Mouse (Mus musculus) embryonic facial prominence, embryonic 13.5 days (tissue): ENCODE data around the gene Dst. TPM values are rescaled to one million over a fixed set of nuclear protein-coding genes. Genes with fewer than 3 reads are reported as not detected.

ENCODE experiments used
- ATAC-seq: fragments of 200-750 bp; cut with Nextera tagmentation; 2 replicates; pipeline ENCODE4 v1.8.0; 2017; ENCODE audit warnings: low read depth; ENCODE audit not compliant: insufficient number of reproducible peaks, insufficient read depth, low FRiP score, low TSS enrichment
- H3K27ac ChIP-seq: fragments of 300-500 bp; sonication (generic); 2 replicates; pipeline ENCODE4 v1.5.1; 2015; ENCODE audit warnings: moderate library complexity, mild to moderate bottlenecking, inconsistent platforms
- H3K27me3 ChIP-seq: fragments of 300-500 bp; sonication (generic); 2 replicates; pipeline ENCODE4 v1.6.1; 2015; ENCODE audit warnings: mild to moderate bottlenecking, inconsistent platforms
- H3K36me3 ChIP-seq: fragments of 300-500 bp; sonication (generic); 2 replicates; pipeline ENCODE4 v1.6.1; 2015; ENCODE audit warnings: mild to moderate bottlenecking, inconsistent platforms
- H3K4me1 ChIP-seq: fragments of 300-500 bp; sonication (generic); 2 replicates; pipeline ENCODE4 v1.6.1; 2015; ENCODE audit warnings: inconsistent platforms
- H3K4me2 ChIP-seq: fragments of 300-500 bp; sonication (generic); 2 replicates; pipeline ENCODE4 v1.6.1; 2015; ENCODE audit warnings: moderate library complexity, mild to moderate bottlenecking, inconsistent platforms
- H3K4me3 ChIP-seq: fragments of 300-500 bp; sonication (generic); 2 replicates; pipeline ENCODE4 v1.5.1; 2015; ENCODE audit warnings: mild to moderate bottlenecking, inconsistent platforms
- H3K9ac ChIP-seq: fragments of 300-500 bp; sonication (generic); 2 replicates; pipeline ENCODE4 v1.6.1; 2015; ENCODE audit warnings: mild to moderate bottlenecking, inconsistent platforms
- H3K9me3 ChIP-seq: fragments of 300-500 bp; sonication (generic); 2 replicates; pipeline ENCODE4 v1.6.1; 2016; ENCODE audit warnings: inconsistent platforms
- WGBS: fragments of 180-500 bp; shearing (Covaris S2); methylation state at CpG from one replicate; pipeline ENCODE4 v1.1.7; 2015; ENCODE audit warnings: mixed read lengths; 5-methylcytosine and 5-hydroxymethylcytosine counted together
- polyA plus RNA-seq: library from polyadenylated mRNA; unstranded; fragments of >200 nt; fragmentation: Nextera tagmentation; extraction: Ambion mirVana; gene quantifications from 2 replicates; pipeline ENCODE4 v1.2.1, GENCODE M21; 2015

Dst gene
- polyA plus RNA-seq, 1 experiment from 2014 or later, result 24.5 TPM

DNA sequence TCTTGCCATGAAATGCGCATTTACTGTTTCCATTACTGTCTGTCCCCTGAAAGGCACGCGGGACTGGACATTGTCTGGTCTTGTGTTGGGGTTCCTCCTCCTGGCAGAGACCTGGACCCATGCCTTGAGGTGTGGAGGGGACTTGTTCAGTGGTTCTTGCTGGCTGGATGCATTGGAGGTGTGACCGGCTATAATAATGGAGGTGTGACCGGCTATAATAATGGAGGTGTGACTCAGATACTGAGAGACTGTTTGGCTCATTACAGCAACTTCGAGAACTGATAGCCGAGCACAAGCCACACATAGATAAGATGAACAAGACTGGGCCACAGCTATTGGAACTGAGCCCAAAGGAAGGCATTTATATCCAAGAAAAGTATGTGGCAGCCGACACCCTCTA, 351.9 kb downstream of the Dst start:
- peaks cover 55% of the 10 kb centered on the region for H3K36me3 ChIP-seq
- H3K4me3 ChIP-seq, result no peak overlapping the region
- H3K27ac ChIP-seq, result no peak overlapping the region
- H3K9me3 ChIP-seq, result no peaks in the 10 kb centered on the region
- no peak for ATAC-seq
- no peak overlapping the region for H3K9ac ChIP-seq
- no peaks in the 10 kb centered on the region for H3K27me3 ChIP-seq
- WGBS, result 91% methylated on average over 8 of the region's 8 CpGs
- no peaks in the 10 kb centered on the region for H3K4me1 ChIP-seq
- no peak overlapping the region for H3K4me2 ChIP-seq

DNA sequence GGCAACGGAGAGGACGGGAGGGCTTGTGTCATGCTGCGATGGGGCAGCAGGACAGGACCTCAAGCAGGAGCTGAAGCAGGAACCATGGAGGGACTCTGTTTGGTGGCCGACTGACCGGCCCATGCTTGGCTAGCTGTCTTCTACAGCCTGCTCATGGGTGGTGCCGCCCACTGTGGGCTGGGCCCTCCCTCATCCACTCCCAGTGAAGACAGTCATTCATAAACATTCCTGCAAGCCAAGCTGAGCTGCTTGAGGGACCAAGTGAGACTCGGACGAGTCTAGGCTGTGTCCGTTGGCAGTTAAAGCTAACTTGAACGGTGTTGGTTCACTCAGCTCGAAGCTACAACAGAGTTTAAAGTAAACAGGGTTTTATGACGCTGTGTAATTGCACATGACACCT, 353.0 kb downstream of the Dst start:
- 85% methylated on average over 12 of the region's 12 CpGs for WGBS
- Histone ChIP-seq H3K4me2 (no peak overlapping the region), H3K9ac (no peak overlapping the region), H3K36me3 (peaks cover 61% of the 10 kb centered on the region), H3K27me3 (no peaks in the 10 kb centered on the region), H3K4me1 (no peaks in the 10 kb centered on the region), H3K4me3 (no peak overlapping the region), H3K27ac (no peak overlapping the region), H3K9me3 (no peaks in the 10 kb centered on the region)
- ATAC-seq, result no peak

DNA sequence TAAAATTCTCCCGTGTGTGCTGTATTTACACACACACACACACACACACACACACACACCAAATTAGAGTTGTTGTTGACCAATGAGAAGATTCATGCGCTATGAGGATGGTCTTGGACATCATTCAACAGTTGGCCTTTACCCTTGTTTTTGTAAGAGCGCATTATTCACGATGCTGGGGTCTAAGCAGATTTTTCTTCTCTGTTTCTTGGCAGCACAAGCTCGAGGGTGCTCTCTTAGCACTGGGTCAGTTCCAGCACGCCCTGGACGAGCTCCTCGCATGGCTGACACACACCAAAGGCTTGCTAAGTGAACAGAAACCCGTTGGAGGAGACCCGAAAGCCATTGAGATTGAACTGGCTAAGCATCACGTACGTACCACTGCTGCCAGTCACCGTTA, 360.5 kb downstream of the Dst start:
- no peak overlapping the region for H3K4me3 ChIP-seq
- no peak overlapping the region for H3K9ac ChIP-seq
- H3K4me1 ChIP-seq, result no peaks in the 10 kb centered on the region
- 88% methylated on average over 13 of the region's 13 CpGs for WGBS
- H3K36me3 ChIP-seq, result peaks cover 75% of the 10 kb centered on the region
- H3K27me3 ChIP-seq, result no peaks in the 10 kb centered on the region
- no peak overlapping the region for H3K27ac ChIP-seq
- no peak overlapping the region for H3K4me2 ChIP-seq
- ATAC-seq, result no peak
- H3K9me3 ChIP-seq, result no peaks in the 10 kb centered on the region

DNA sequence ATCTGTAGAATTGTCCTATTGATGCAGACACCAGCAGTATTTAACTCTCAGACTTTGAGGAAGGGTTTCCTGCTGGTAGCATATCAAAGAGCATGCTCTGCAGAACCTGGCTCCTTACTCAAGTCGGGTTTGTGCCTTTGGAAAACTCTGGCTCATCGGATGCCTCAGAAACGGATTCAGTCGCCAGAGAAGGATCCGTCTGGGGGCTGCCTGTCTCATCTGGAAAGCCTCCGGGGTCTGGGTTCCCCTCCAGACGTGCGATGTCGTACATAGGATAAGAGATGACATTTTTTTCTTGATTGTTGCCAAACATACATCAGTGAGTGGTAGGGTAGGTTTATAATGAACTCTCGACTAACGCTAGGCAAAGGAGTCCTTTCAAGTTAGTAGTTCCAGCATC, 361.6 kb downstream of the Dst start:
- Histone ChIP-seq H3K27ac (no peak overlapping the region), H3K9ac (no peak overlapping the region), H3K4me3 (no peak overlapping the region), H3K27me3 (no peaks in the 10 kb centered on the region), H3K4me1 (no peaks in the 10 kb centered on the region), H3K4me2 (no peak overlapping the region), H3K36me3 (peaks cover 73% of the 10 kb centered on the region), H3K9me3 (no peaks in the 10 kb centered on the region)
- 82% methylated on average over 11 of the region's 11 CpGs for WGBS
- ATAC-seq, result no peak

DNA sequence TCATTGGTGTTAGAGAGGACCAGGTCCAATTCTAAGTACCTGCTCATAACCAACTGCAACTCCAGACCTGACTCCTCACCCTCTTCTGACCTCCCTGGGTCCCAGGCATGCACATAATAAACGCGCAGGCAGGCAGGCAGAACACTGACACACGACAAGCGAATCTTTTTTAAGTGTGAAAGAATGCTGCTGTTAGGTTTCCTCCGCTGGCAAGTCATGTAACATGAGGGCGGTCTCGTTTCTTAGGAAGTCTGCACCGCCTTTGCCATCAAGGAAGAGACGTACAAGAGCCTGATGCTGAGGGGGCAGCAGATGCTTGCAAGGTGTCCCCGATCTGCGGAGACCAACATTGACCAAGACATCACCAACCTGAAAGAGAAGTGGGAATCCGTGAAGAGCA, 365.9 kb downstream of the Dst start:
- Histone ChIP-seq H3K36me3 (peaks cover 74% of the 10 kb centered on the region), H3K9me3 (no peaks in the 10 kb centered on the region), H3K27ac (no peak overlapping the region), H3K4me3 (no peak overlapping the region), H3K4me1 (no peaks in the 10 kb centered on the region; the same call in none of the 2 replicates), H3K9ac (no peak overlapping the region), H3K4me2 (no peak overlapping the region), H3K27me3 (no peaks in the 10 kb centered on the region)
- WGBS, result 91% methylated on average over 12 of the region's 12 CpGs
- ATAC-seq, result no peak

DNA sequence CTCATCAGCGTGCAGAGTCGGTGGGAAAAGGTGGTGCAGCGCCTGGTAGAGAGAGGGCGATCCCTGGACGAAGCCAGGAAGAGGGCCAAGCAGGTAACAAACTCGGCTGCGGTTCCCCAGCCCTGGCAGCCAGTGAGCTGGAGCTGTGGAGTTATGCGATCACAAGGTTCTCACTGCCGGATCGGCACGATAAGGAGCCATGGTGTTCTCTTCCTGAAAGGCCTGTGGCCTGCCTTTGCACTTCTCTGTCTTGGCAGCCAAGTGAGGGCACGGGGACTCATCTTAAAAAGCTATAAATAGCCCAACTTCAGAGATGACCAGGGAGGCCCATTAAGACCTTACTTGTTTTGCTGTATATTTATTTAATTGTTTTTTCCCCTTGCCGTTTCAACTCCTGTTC, 367.8 kb downstream of the Dst start:
- Histone ChIP-seq H3K4me1 (no peaks in the 10 kb centered on the region; the same call in none of the 2 replicates), H3K4me3 (no peak overlapping the region), H3K27me3 (no peaks in the 10 kb centered on the region), H3K4me2 (no peak overlapping the region), H3K36me3 (peaks cover 62% of the 10 kb centered on the region), H3K9me3 (no peaks in the 10 kb centered on the region), H3K27ac (no peak overlapping the region), H3K9ac (no peak overlapping the region)
- no peak for ATAC-seq
- WGBS, result 93% methylated on average over 13 of the region's 13 CpGs

DNA sequence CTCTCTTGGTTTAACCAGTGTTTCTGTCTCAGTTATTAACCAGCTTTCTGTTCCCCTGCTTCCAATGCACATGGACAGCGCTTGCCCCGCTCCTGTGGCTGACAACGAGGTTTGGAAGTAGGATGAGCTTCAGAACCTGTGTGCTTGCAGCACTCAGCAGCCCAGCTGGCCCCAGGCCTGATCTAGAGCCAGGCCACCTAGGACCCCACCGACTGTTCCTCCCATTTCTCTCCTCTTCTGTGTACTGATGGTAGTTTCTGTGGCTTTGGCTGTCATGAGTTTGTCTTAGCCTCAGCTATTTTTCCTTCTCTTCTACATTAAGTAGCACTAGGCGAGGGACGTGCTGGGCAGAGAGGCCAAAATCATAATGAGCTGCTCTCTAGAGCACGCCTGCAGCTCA, 368.7 kb downstream of the Dst start:
- peaks cover 54% of the 10 kb centered on the region for H3K36me3 ChIP-seq
- no peaks in the 10 kb centered on the region for H3K9me3 ChIP-seq
- no peak overlapping the region for H3K9ac ChIP-seq
- no peaks in the 10 kb centered on the region; the same call in none of the 2 replicates for H3K4me1 ChIP-seq
- H3K4me2 ChIP-seq, result no peak overlapping the region
- H3K4me3 ChIP-seq, result no peak overlapping the region
- H3K27me3 ChIP-seq, result no peaks in the 10 kb centered on the region
- ATAC-seq, result no peak
- H3K27ac ChIP-seq, result 0 out of 2 replicates have a peak overlapping the region, but pooled peaks have one; percentile 44
- 90% methylated on average over 7 of the region's 7 CpGs for whole genome bisulfite sequencing

DNA sequence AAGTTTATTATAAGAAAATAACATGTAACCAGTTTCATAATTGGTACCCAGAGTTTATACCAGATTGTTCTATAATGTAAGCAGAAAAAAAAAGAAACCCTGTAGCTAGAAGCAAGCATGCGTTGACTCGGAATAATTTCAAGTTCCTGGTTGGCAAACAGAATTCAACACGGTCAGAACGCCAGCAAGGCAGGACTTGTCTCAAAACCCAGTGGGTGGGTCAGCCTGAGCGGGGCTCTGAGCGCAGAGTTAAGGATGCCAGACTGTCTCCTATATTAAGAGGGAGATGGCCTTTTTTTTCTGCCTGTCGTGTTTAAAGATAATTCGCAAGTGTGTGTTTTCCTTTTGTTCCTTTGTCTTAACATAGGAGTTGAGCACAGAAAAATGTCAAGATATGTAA, 369.2 kb downstream of the Dst start:
- Histone ChIP-seq H3K27ac (peak overlapping the region; percentile 44; the same call in 1 of the 2 replicates), H3K36me3 (peaks cover 51% of the 10 kb centered on the region), H3K9me3 (no peaks in the 10 kb centered on the region), H3K4me1 (no peaks in the 10 kb centered on the region; the same call in none of the 2 replicates), H3K27me3 (no peaks in the 10 kb centered on the region), H3K4me2 (no peak overlapping the region), H3K9ac (no peak overlapping the region), H3K4me3 (no peak overlapping the region)
- WGBS, result 73% methylated on average over 8 of the region's 8 CpGs
- ATAC-seq, result no peak

DNA sequence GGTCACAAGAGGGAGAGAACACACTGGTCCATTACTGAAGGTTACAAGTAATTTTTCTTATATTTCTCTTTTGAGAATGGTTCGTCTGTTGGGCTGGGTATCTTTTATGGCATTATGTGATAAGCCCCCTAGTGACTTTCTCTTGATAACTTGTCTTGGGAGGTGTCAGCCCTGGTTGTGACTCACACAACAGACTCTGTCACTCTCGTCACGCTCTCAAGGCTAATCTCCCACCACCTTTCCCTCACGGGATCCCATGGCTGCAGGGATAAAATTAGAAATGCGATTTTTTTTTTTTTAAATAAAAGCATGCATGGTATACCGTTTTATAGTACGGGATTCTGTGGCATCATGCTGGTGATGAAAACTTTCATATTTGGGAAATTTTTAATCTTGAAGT, 375.5 kb downstream of the Dst start:
- Histone ChIP-seq H3K27ac (no peak overlapping the region), H3K27me3 (no peaks in the 10 kb centered on the region), H3K4me3 (no peak overlapping the region), H3K9ac (no peak overlapping the region), H3K9me3 (no peaks in the 10 kb centered on the region), H3K4me2 (no peak overlapping the region), H3K36me3 (peaks cover 39% of the 10 kb centered on the region), H3K4me1 (no peaks in the 10 kb centered on the region; the same call in 1 of the 2 replicates)
- ATAC-seq, result no peak
- WGBS, result 85% methylated on average over 7 of the region's 7 CpGs

DNA sequence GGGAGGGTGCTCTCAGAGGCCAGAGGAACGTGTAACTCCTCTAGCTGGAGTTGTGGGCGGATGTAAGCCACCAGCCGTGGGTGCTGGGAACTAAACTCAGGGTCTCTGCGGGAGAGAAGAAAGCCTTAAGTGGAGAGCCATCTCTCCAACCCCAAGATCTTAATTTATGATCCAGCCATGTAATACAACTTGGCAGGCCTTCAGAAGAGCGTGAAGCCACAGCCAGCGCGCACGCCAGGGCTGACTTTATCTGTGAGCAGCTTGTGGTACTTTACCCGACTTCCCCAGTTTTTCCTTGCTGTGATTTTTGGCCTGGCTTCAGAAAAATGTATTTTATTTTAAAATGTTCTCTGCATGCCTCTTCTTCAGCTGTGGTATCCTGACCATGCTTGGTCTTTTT, 377.0 kb downstream of the Dst start:
- H3K4me1 ChIP-seq, result peaks cover 8% of the 10 kb centered on the region; the same call in 1 of the 2 replicates
- 74% methylated on average over 9 of the region's 9 CpGs for WGBS
- H3K27me3 ChIP-seq, result no peaks in the 10 kb centered on the region
- H3K4me3 ChIP-seq, result no peak overlapping the region
- H3K9me3 ChIP-seq, result no peaks in the 10 kb centered on the region
- no peak overlapping the region for H3K9ac ChIP-seq
- no peak for ATAC-seq
- no peak overlapping the region for H3K4me2 ChIP-seq
- peaks cover 44% of the 10 kb centered on the region for H3K36me3 ChIP-seq
- no peak overlapping the region for H3K27ac ChIP-seq

DNA sequence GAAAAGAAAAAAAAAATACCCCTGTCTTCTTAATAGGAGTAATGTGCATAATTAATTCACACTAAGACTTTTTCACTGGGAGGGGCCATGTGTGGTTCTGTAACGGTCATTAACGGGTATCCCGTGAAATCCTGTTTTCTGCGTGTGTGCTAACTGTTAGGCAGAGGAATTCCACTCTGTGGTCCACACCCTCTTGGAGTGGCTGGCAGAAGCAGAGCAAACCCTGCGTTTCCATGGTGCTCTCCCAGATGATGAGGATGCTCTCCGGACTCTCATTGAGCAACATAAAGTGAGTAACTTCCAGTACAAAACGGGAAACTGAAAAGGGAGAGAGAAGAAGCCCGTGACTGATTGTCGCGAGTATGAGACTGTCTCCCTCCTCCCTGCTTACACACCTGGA, 379.7 kb downstream of the Dst start:
- WGBS, result 83% methylated on average over 10 of the region's 10 CpGs
- Histone ChIP-seq H3K27ac (no peak overlapping the region), H3K4me2 (no peak overlapping the region), H3K4me1 (peaks cover 8% of the 10 kb centered on the region; the same call in 1 of the 2 replicates), H3K27me3 (no peaks in the 10 kb centered on the region), H3K36me3 (peaks cover 60% of the 10 kb centered on the region), H3K9me3 (no peaks in the 10 kb centered on the region), H3K9ac (no peak overlapping the region), H3K4me3 (no peak overlapping the region)
- ATAC-seq, result no peak

DNA sequence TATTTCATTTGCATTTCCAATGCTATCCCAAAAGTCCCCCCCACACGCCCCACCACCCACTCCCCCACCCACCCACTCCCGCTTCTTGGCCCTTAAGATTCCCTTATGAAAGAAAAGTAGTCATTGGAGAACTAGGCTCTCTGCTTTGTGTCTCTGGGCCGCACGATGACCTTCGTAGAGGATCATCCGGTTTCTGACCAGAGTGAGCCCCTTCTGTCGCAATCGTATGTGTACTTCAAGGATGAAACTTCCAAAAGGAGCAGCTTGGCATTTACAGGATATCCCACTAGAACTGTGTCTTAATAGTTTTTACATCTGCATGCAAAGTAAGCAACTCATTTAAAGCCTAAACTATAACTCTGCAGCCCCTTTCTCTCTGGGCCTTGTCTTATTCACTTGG, 380.2 kb downstream of the Dst start:
- WGBS, result 92% methylated on average over 8 of the region's 8 CpGs
- Histone ChIP-seq H3K9ac (no peak overlapping the region), H3K27ac (no peak overlapping the region), H3K4me3 (no peak overlapping the region), H3K36me3 (peaks cover 63% of the 10 kb centered on the region), H3K4me2 (no peak overlapping the region), H3K27me3 (no peaks in the 10 kb centered on the region), H3K9me3 (no peaks in the 10 kb centered on the region), H3K4me1 (peaks cover 8% of the 10 kb centered on the region; the same call in 1 of the 2 replicates)
- ATAC-seq, result no peak
